Mouse (Mus musculus) CH12.LX (cell line): ENCODE data around the gene 1110065P20Rik. TPM values are rescaled to one million over a fixed set of nuclear protein-coding genes. Genes with fewer than 3 reads are reported as not detected.
A peak's percentile ranks its signal among the peaks of the same experiment; 100 is the strongest.

Experiments used
- DNase-seq: peaks from one replicate; pipeline ENCODE4 v3.0.0-alpha.2; 2013; ENCODE audit errors: extremely low read depth
- H3K27ac ChIP-seq: 2 replicates; pipeline ENCODE4 v1.5.1; 2012; ENCODE audit warnings: low read depth, mild to moderate bottlenecking, control low read depth, moderate library complexity; ENCODE audit not compliant: insufficient read depth
- H3K27me3 ChIP-seq: replicated peaks from 2 replicates; pipeline ENCODE3; 2012; ENCODE audit warnings: inconsistent platforms
- H3K36me3 ChIP-seq, 2 experiments: replicated peaks in 1 of 2; 2 replicates each; pipeline versions ENCODE3 to v1.6.1; 2012; ENCODE audit warnings: inconsistent platforms in 1 of 2, low read length in 1 of 2, mild to moderate bottlenecking in 1 of 2, mixed read lengths in 1 of 2, moderate library complexity in 1 of 2; ENCODE audit not compliant: control insufficient read depth in 1 of 2, insufficient read depth in 1 of 2
- H3K4me1 ChIP-seq, 2 experiments: 2 replicates each; pipeline ENCODE4 v1.6.1; 2012; ENCODE audit warnings: inconsistent platforms in 1 of 2, moderate library complexity in 1 of 2; ENCODE audit not compliant: insufficient read depth in 2 of 2, control insufficient read depth in 1 of 2
- H3K4me2 ChIP-seq: 2 replicates; pipeline ENCODE4 v1.6.1; 2012; ENCODE audit warnings: low read depth, mild to moderate bottlenecking, control low read depth; ENCODE audit not compliant: poor library complexity, insufficient read depth, severe bottlenecking
- H3K4me3 ChIP-seq, 3 experiments: fragments of 150-350 bp in 1 of 3; sonication (generic) in 1 of 3; replicated peaks in 1 of 3; 2 replicates each; pipeline versions ENCODE3 to v1.5.1; 2011 to 2012; ENCODE audit warnings: low read depth in 2 of 3, low read length in 2 of 3, mild to moderate bottlenecking in 2 of 3, moderate library complexity in 2 of 3, control low read depth in 1 of 3, improper control_type of control experiment in 1 of 3, inconsistent platforms in 1 of 3, mixed read lengths in 1 of 3; ENCODE audit not compliant: poor library complexity in 1 of 3
- H3K79me2 ChIP-seq: replicated peaks from 2 replicates; pipeline ENCODE4 v1.6.1; 2012; ENCODE audit warnings: mild to moderate bottlenecking, moderate library complexity; ENCODE audit not compliant: control insufficient read depth, poor library complexity, insufficient read depth, severe bottlenecking; ENCODE audit errors: extremely low read depth
- H3K9ac ChIP-seq: 2 replicates; pipeline ENCODE4 v1.6.1; 2012; ENCODE audit warnings: low read depth, mild to moderate bottlenecking, control low read depth, moderate library complexity; ENCODE audit not compliant: insufficient read depth
- H3K9me3 ChIP-seq: replicated peaks from 2 replicates; pipeline ENCODE3; 2012; ENCODE audit warnings: low read length, inconsistent platforms, mixed read lengths
- BHLHE40 ChIP-seq: IDR thresholded peaks from 2 replicates; pipeline ENCODE4 v1.6.1; 2011; ENCODE audit warnings: mild to moderate bottlenecking, low read depth, low read length, improper control_type of control experiment
- CHD1 ChIP-seq: IDR thresholded peaks from 2 replicates; pipeline ENCODE4 v1.6.1; 2012; ENCODE audit warnings: low read depth, low read length, improper control_type of control experiment, inconsistent platforms
- CTCF ChIP-seq, 2 experiments: IDR thresholded peaks in 1 of 2; conservative IDR thresholded peaks in 1 of 2; 2 replicates each; pipeline ENCODE4 v1.5.1; 2011 to 2012; ENCODE audit warnings: low read depth in 2 of 2, low read length in 2 of 2, improper control_type of control experiment in 1 of 2, inconsistent platforms in 1 of 2, mild to moderate bottlenecking in 1 of 2, moderate library complexity in 1 of 2
- E2F4 ChIP-seq: IDR thresholded peaks from 2 replicates; pipeline ENCODE4 v1.6.1; 2011; ENCODE audit warnings: low read depth, low read length, improper control_type of control experiment; ENCODE audit not compliant: insufficient replicate concordance
- ELF1 ChIP-seq: IDR thresholded peaks from 2 replicates; pipeline ENCODE4 v1.6.1; 2014; ENCODE audit warnings: low read depth, mild to moderate bottlenecking, inconsistent platforms, low read length, improper control_type of control experiment
- EP300 ChIP-seq: IDR thresholded peaks from 2 replicates; pipeline ENCODE4 v1.6.1; 2011; ENCODE audit warnings: low read length, improper control_type of control experiment
- GABPA ChIP-seq: IDR thresholded peaks from 2 replicates; pipeline ENCODE4 v1.6.1; 2012; ENCODE audit warnings: low read depth, low read length, improper control_type of control experiment, inconsistent platforms; ENCODE audit not compliant: insufficient replicate concordance
- HCFC1 ChIP-seq: IDR thresholded peaks from 2 replicates; pipeline ENCODE4 v1.6.1; 2012; ENCODE audit warnings: low read depth, mild to moderate bottlenecking, inconsistent platforms, low read length, improper control_type of control experiment
- IRF4 ChIP-seq: IDR thresholded peaks from 2 replicates; pipeline ENCODE4 v1.6.1; 2014; ENCODE audit warnings: low read depth, mild to moderate bottlenecking, inconsistent platforms, low read length, improper control_type of control experiment
- JUN ChIP-seq: IDR thresholded peaks from 2 replicates; pipeline ENCODE4 v1.6.1; 2011; ENCODE audit warnings: low read depth, mild to moderate bottlenecking, low read length, improper control_type of control experiment, moderate library complexity; ENCODE audit not compliant: insufficient read depth
- KAT2A ChIP-seq: IDR thresholded peaks from 2 replicates; pipeline ENCODE4 v1.6.1; 2012; ENCODE audit warnings: low read length, improper control_type of control experiment, inconsistent platforms; ENCODE audit not compliant: insufficient replicate concordance
- MAFK ChIP-seq: IDR thresholded peaks from 2 replicates; pipeline ENCODE4 v1.6.1; 2011; ENCODE audit warnings: low read length, improper control_type of control experiment; ENCODE audit not compliant: insufficient replicate concordance
- MAX ChIP-seq: IDR thresholded peaks from 2 replicates; pipeline ENCODE4 v1.6.1; 2011; ENCODE audit warnings: low read length, improper control_type of control experiment
- MXI1 ChIP-seq: IDR thresholded peaks from 2 replicates; pipeline ENCODE4 v1.6.1; 2011; ENCODE audit warnings: mild to moderate bottlenecking, low read depth, low read length, improper control_type of control experiment
- MYC ChIP-seq: IDR thresholded peaks from 2 replicates; pipeline ENCODE4 v1.6.1; 2011; ENCODE audit warnings: low read depth, mild to moderate bottlenecking, improper control_type of control experiment, low read length
- NELFE ChIP-seq: IDR thresholded peaks from 2 replicates; pipeline ENCODE4 v1.6.1; 2011; ENCODE audit warnings: low read depth, low read length, improper control_type of control experiment
- NRF1 ChIP-seq: IDR thresholded peaks from 2 replicates; pipeline ENCODE4 v1.6.1; 2014; ENCODE audit warnings: low read depth, mild to moderate bottlenecking, inconsistent platforms, low read length, improper control_type of control experiment, moderate library complexity
- PAX5 ChIP-seq: IDR thresholded peaks from 2 replicates; pipeline ENCODE4 v1.6.1; 2012; ENCODE audit warnings: low read length, inconsistent platforms, mixed read lengths
- POLR2A ChIP-seq: IDR thresholded peaks from 2 replicates; pipeline ENCODE4 v1.6.1; 2011; ENCODE audit warnings: low read depth, mild to moderate bottlenecking, improper control_type of control experiment, low read length
- POLR2AphosphoS2 ChIP-seq: IDR thresholded peaks from 2 replicates; pipeline ENCODE4 v1.6.1; 2011; ENCODE audit warnings: low read depth, low read length, improper control_type of control experiment
- SIN3A ChIP-seq: IDR thresholded peaks from 2 replicates; pipeline ENCODE4 v1.6.1; 2012; ENCODE audit warnings: low read length, improper control_type of control experiment, inconsistent platforms
- SMC3 ChIP-seq: IDR thresholded peaks from 2 replicates; pipeline ENCODE4 v1.6.1; 2011; ENCODE audit warnings: low read depth, low read length, improper control_type of control experiment
- TCF12 ChIP-seq: IDR thresholded peaks from 2 replicates; pipeline ENCODE4 v1.6.1; 2014; ENCODE audit warnings: low read depth, mild to moderate bottlenecking, inconsistent platforms, low read length, improper control_type of control experiment
- UBTF ChIP-seq: IDR thresholded peaks from 2 replicates; pipeline ENCODE4 v1.6.1; 2012; ENCODE audit warnings: low read depth, mild to moderate bottlenecking, inconsistent platforms, low read length, improper control_type of control experiment, moderate library complexity
- USF1 ChIP-seq: IDR thresholded peaks from 2 replicates; pipeline ENCODE4 v1.6.1; 2014; ENCODE audit warnings: low read depth, mild to moderate bottlenecking, inconsistent platforms, low read length, improper control_type of control experiment
- ZC3H11A ChIP-seq: IDR thresholded peaks from 2 replicates; pipeline ENCODE4 v1.6.1; 2012; ENCODE audit warnings: low read depth, mild to moderate bottlenecking, inconsistent platforms, low read length, improper control_type of control experiment
- ZKSCAN1 ChIP-seq: IDR thresholded peaks from 2 replicates; pipeline ENCODE4 v1.6.1; 2012; ENCODE audit warnings: low read depth, inconsistent platforms, low read length, improper control_type of control experiment, borderline replicate concordance
- ZNF384 ChIP-seq: IDR thresholded peaks from 2 replicates; pipeline ENCODE4 v1.6.1; 2012; ENCODE audit warnings: low read depth, low read length, improper control_type of control experiment, inconsistent platforms
- dilution Hi-C: fragments of 300-500 bp; cut with MboI; formaldehyde crosslinking; loops from 2 replicates; pipeline ENCODE4 v1.14.3; 2020; ENCODE audit warnings: low sequenced_read_pairs; ENCODE audit not compliant: extremely low pct_unique_long_range_greater_than_20kb, extremely low pct_ligation_motif_present
- in situ Hi-C: fragments of 300-500 bp; cut with MboI; formaldehyde crosslinking; loops from 3 replicates; pipeline ENCODE4 v1.14.3; 2019; ENCODE audit warnings: low sequenced_read_pairs, low pct_ligation_motif_present, low pct_unique_long_range_greater_than_20kb, mixed read lengths
- polyA plus RNA-seq: library from polyadenylated mRNA; unstranded; fragments of >175 nt; gene quantifications from 2 replicates; pipeline ENCODE4 v1.2.1, GENCODE M21; 2012; ENCODE audit warnings: low read depth; ENCODE audit not compliant: insufficient read length
- total RNA-seq, 2 experiments: library from RNA; depleted of rRNA; stranded (reverse); fragments of 300-350 nt in 1 of 2; fragments of >200 nt in 1 of 2; gene quantifications; 2 replicates each; pipeline ENCODE4 v1.2.3; 2012 to 2014

The 1110065P20Rik gene
- total and polyA plus RNA-seq, 3 experiments: 16.7 to 29.0 (median 28.5) TPM

DNA sequence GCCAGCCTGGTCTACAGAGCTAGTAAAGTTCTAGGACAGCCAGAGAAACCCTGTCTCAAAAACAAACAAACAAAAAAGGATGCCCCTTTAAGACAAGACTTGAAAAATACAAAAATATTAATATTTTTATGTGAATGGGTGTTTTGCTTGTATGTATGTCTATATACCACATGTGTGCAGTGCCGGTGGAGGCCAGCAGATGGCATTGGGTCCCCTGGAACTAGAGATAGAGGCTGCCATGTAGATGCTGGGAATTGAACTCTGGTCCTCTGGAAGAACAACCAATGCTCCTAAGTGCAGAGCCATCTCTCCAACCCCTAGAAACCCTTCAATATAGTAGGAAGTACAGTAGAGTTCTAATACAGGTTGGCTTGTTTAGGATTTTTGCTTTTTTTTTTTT lies 10.0 kb downstream of the 1110065P20Rik start:
- Histone ChIP-seq H3K79me2 (no peaks in the 10 kb centered on the region), H3K9ac (no peak overlapping the region), H3K27ac (no peak overlapping the region), H3K9me3 (peaks cover 4% of the 10 kb centered on the region), H3K4me3 (no peak overlapping the region), H3K4me1 (no peaks in the 10 kb centered on the region), H3K36me3 (peaks cover 56 to 93% of the 10 kb centered on the region in 2 experiments), H3K4me2 (no peak overlapping the region), H3K27me3 (no peaks in the 10 kb centered on the region)
- dilution Hi-C loops (no loop called here), in situ Hi-C loops (loop anchor here (5.0 kb wide), 1 partner anchor 34 kb away; no protein-coding TSS in a partner anchor)
- TF ChIP-seq SMC3 (peak; percentile 4; the same call in 1 of the 2 replicates), JUN (no peak), CTCF (conservative IDR thresholded peaks at IDR 0.05 in 1 of 2, IDR thresholded peaks at IDR 0.05 in 1 of 2; ENCODE audit: low read depth in 2 of 2, low read length in 2 of 2) (peak in 1 of 2 experiments; percentile 45; a peak in 2 of 4 replicates), ELF1 (no peak)
- no peak for DNase-seq

DNA sequence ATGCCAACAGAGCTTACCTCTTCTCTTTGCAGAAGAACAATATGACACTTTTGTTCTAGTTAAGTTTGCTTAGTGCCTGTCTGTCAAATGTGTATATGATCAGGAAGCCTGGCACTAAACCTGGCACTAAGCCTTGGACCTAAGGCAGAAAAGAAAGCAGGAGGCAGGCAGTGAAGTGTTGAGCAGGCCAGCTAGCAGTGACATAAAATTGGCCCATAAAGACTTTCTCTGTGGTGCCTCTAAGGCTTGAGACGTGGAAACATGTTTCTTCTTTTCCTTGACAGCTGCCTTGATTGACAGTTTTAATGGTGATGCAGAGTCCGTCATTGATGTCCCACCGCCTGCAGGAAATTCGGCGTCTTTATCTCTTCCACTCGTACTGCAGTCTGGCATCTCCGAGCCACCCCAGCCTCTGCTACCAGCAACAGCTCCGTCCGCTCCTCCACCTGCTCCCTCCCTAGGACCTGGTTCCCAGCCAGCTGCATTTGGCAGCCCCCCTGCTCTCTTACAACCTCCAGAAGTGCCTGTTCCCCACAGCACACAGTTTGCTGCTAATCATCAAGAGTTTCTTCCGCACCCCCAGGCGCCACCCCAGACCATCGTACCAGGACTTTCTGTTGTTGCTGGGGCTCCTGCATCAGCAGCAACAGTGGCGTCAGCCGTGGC lies 12.8 kb downstream of the 1110065P20Rik start:
- dilution Hi-C loops: no loop called here

DNA sequence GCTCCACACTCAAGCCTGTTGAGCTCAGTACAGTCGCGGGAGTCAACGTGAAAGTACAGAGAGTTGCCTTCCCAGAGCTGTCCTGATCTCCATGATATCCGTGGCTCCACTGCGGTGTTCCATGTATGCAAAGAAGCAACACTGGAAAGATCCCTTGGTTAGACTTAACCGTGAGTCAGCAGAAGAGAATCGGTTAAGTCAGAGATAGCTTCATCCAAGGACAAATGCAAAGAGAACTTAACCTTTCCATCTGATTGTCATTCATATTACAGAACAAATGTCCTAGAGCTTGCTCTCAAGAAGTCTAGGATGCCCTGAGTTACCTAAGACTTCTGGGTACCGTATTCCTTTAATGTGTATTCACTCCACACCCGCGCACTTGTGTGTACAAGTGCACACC lies 18.2 kb downstream of the 1110065P20Rik start:
- H3K9me3 ChIP-seq: no peaks in the 10 kb centered on the region
- H3K79me2 ChIP-seq: no peaks in the 10 kb centered on the region
- no peaks in the 10 kb centered on the region for H3K27me3 ChIP-seq
- H3K27ac ChIP-seq: no peak overlapping the region
- in situ Hi-C loops (no loop called here), dilution Hi-C loops (no loop called here)
- H3K4me2 ChIP-seq: no peak overlapping the region
- TF ChIP-seq EP300 (no peak), ZKSCAN1 (no peak), POLR2AphosphoS2 (no peak), IRF4 (no peak), E2F4 (no peak), POLR2A (no peak), ZNF384 (no peak), ELF1 (no peak), GABPA (no peak), ZC3H11A (no peak), PAX5 (no peak), UBTF (no peak), KAT2A (no peak), SMC3 (no peak), NRF1 (no peak), CHD1 (no peak), SIN3A (no peak)
- no peaks in the 10 kb centered on the region for H3K4me1 ChIP-seq
- no peak for DNase-seq
- H3K9ac ChIP-seq: no peak overlapping the region
- H3K36me3 ChIP-seq: peaks cover 42 to 83% of the 10 kb centered on the region in 2 experiments
- H3K4me3 ChIP-seq: no peak overlapping the region

More for the DNA sequence above, 12.8 kb downstream of the 1110065P20Rik start:
- Histone ChIP-seq H3K27me3 (no peaks in the 10 kb centered on the region), H3K4me1 (no peaks in the 10 kb centered on the region), H3K36me3 (peaks cover 43 to 88% of the 10 kb centered on the region in 2 experiments), H3K4me3 (no peak overlapping the region), H3K79me2 (no peaks in the 10 kb centered on the region), H3K4me2 (no peak overlapping the region), H3K27ac (no peak overlapping the region), H3K9ac (no peak overlapping the region), H3K9me3 (peaks cover 4% of the 10 kb centered on the region)
- in situ Hi-C loops: no loop called here
- no peak for DNase-seq
- no peak for TF ChIP-seq HCFC1
- TF ChIP-seq BHLHE40: no peak
- no peak for TF ChIP-seq MAFK
- no peak for TF ChIP-seq JUN
- no peak for TF ChIP-seq USF1
- TF ChIP-seq POLR2AphosphoS2: no peak
- TF ChIP-seq MAX: no peak
- no peak for TF ChIP-seq MXI1
- no peak for TF ChIP-seq POLR2A
- no peak for TF ChIP-seq TCF12
- no peak for TF ChIP-seq E2F4
- TF ChIP-seq ZNF384: no peak
- no peak for TF ChIP-seq NELFE
- no peak for TF ChIP-seq MYC
